Mouse (Mus musculus) G1E (cell line): ENCODE data around the gene Lbr. TPM values are rescaled to one million over a fixed set of nuclear protein-coding genes. Genes with fewer than 3 reads are reported as not detected.

Experiments
- ATAC-seq: 2 replicates; pipeline ENCODE4 v1.8.0; 2016; ENCODE audit warnings: mild to moderate bottlenecking; ENCODE audit not compliant: insufficient number of reproducible peaks, poor library complexity, low FRiP score, severe bottlenecking; ENCODE audit errors: extremely low read depth
- DNase-seq: peaks from one replicate; pipeline ENCODE4 v3.0.0; 2012; ENCODE audit warnings: low spot score
- H3K27me3 ChIP-seq: 2 replicates; pipeline ENCODE4 v1.6.1; 2012; ENCODE audit warnings: mild to moderate bottlenecking, low read length, inconsistent platforms; ENCODE audit not compliant: insufficient read depth
- H3K36me3 ChIP-seq: replicated peaks from 2 replicates; pipeline ENCODE3; 2012; ENCODE audit warnings: mild to moderate bottlenecking, inconsistent platforms
- H3K4me1 ChIP-seq: 2 replicates; pipeline ENCODE4 v1.6.1; 2012; ENCODE audit warnings: low read depth, low read length, inconsistent platforms, mixed read lengths; ENCODE audit not compliant: insufficient read depth
- H3K4me3 ChIP-seq: 2 replicates; pipeline ENCODE4 v1.5.1; 2012; ENCODE audit warnings: low read depth, mild to moderate bottlenecking, inconsistent platforms, low read length, moderate library complexity, mixed read lengths
- H3K9me3 ChIP-seq: replicated peaks from 2 replicates; pipeline ENCODE4 v1.6.1; 2012; ENCODE audit warnings: inconsistent platforms
- CTCF ChIP-seq: IDR thresholded peaks from 2 replicates; pipeline ENCODE4 v1.5.1; 2012; ENCODE audit warnings: low read depth, low read length, inconsistent platforms, mixed read lengths
- GATA1 ChIP-seq: IDR thresholded peaks from 2 replicates; pipeline ENCODE4 v1.6.1; 2012; ENCODE audit warnings: borderline replicate concordance, low read length, inconsistent platforms, mixed read lengths
- GATA2 ChIP-seq: IDR thresholded peaks from 2 replicates; pipeline ENCODE4 v1.6.1; 2012; ENCODE audit warnings: low read depth, low read length, inconsistent platforms, borderline replicate concordance
- POLR2AphosphoS5 ChIP-seq: IDR thresholded peaks from 2 replicates; pipeline ENCODE4 v1.6.1; 2012; ENCODE audit warnings: low read depth, low read length, inconsistent platforms; ENCODE audit not compliant: insufficient replicate concordance
- TAL1 ChIP-seq: conservative IDR thresholded peaks from 2 replicates; pipeline ENCODE4 v1.6.1; 2012; ENCODE audit warnings: low read depth, low read length, inconsistent platforms, mixed read lengths
- polyA plus RNA-seq: library from polyadenylated mRNA; stranded (reverse); fragments of >175 nt; gene quantifications from 2 replicates; pipeline ENCODE4 v1.2.3, GENCODE M21; 2012
- total RNA-seq, 2 experiments: library from RNA; stranded (forward) in 1 of 2; stranded (reverse) in 1 of 2; fragments of 200-1000 nt in 1 of 2; fragments of >200 nt in 1 of 2; fragmentation: Nextera tagmentation in 1 of 2; gene quantifications; 2 replicates each; pipeline ENCODE4 v1.2.3; 2014 to 2017

The Lbr gene
- total and polyA plus RNA-seq, 3 experiments = 85.4 to 265 (median 239) TPM

DNA sequence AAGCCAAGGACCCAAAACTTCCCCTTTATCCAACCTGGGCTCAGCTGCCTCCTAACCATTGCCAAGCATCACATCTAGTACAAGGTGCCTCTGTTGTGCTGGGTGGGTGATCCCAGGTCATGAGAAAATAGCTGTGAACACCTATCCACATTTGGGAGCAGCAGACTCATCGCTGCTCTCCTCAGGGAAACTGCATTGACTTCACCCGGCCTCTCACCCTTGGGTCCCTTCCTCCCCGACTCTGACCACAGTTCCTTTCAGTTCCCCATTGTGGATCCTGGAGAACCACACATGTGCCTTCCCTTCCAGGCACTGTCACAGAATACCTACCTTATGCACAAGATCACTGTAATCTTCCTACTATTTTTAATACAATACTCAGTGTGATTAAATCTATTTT, 2.9 kb upstream of the Lbr start:
- Histone ChIP-seq H3K27me3 (no peaks in the 10 kb centered on the region), H3K9me3 (no peaks in the 10 kb centered on the region), H3K36me3 (no peaks in the 10 kb centered on the region), H3K4me1 (peaks cover 30% of the 10 kb centered on the region), H3K4me3 (no peak overlapping the region)
- ATAC-seq (no peak), DNase-seq (no peak)
- TF ChIP-seq TAL1 (no peak), POLR2AphosphoS5 (no peak), GATA1 (no peak), GATA2 (no peak), CTCF (no peak)

DNA sequence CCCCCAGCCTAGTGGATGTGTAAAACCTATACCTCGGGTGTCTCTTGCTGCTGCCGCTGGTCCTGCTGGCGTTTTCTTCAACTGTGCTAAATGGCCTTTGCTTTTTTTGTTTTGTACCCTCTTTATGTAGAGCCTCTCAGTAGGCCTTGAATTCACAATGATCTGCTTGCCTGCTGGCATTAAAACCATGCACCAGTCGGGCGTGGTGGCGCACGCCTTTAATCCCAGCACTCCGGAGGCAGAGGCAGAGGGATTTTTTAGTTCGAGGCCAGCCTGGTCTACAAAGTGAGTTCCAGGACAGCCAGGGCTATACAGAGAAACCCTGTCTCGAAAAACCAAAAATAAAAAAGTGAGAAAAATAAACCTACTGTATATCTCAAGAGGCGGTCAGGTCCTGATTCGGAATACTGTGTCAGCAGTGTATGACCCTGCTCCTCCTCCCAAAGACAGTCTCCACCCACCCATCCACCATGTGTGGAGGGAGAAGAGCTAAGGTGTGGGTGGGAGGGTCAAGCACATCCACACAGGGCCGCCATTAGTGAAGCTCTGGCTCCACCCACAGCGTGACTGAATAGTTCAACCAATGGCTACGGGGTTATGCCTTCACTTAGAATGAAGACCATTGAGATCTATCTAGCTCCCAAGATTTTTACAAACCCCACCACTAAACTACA, 2.2 kb upstream of the Lbr start:
- peaks cover 2% of the 10 kb centered on the region for H3K36me3 ChIP-seq
- no peak overlapping the region for H3K4me3 ChIP-seq
- no peak for TF ChIP-seq GATA2
- no peak for TF ChIP-seq TAL1
- no peak for TF ChIP-seq POLR2AphosphoS5
- no peak for TF ChIP-seq GATA1
- no peak for TF ChIP-seq CTCF
- DNase-seq (no peak), ATAC-seq (no peak)
- peaks cover 31% of the 10 kb centered on the region for H3K4me1 ChIP-seq
- no peaks in the 10 kb centered on the region for H3K9me3 ChIP-seq
- no peaks in the 10 kb centered on the region for H3K27me3 ChIP-seq

DNA sequence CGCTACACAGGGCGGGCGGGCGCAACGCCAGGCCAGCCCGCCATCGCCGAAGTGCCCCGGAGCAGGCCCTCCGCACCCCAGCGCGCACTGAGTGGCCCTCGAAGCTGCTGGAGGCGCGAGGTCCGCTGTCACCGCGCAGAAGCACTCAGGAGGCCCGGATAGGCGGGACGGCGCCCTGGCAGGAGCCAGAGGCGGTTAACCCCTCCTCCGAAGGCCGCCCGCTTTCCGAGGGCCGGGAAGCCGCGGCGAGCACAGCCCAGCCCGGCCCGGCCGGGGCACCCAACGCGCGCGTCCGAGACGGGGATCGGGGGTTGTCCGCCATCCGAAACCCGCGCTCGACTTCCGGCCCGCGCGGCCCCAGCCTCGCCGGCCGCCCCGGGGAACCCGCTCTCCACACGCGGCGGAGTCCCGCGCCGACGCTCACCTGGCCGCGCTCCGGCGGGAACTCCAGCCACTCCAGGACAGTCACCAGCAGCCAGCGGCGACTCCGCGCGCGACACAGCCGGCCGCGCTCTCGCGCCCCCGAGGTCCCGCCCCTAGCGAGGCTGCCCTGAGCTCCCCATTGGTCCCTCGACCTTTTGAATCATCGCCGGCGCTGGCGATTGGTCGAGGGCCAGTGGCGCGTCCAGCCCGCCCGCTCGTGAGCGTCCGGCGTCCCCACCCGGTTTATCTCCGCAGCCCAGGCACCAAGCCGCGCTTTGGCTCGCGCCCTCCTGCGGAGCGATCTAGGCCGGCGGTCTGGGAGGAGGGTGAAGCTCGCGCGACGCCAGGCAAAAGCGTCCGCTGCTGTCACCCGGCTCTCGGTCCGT, 778 bp downstream of the Lbr start:
- H3K4me1 ChIP-seq = peaks cover 49% of the 10 kb centered on the region
- H3K4me3 ChIP-seq = peak overlapping the region; percentile 91
- H3K27me3 ChIP-seq = no peaks in the 10 kb centered on the region
- H3K36me3 ChIP-seq = peaks cover 26% of the 10 kb centered on the region
- TF ChIP-seq CTCF (no peak), GATA1 (no peak), GATA2 (no peak), POLR2AphosphoS5 (no peak), TAL1 (peak; percentile 70; the same call in 1 of the 2 replicates)
- peak; percentile 90 for ATAC-seq
- DNase-seq = peak; percentile 99
- no peaks in the 10 kb centered on the region for H3K9me3 ChIP-seq

DNA sequence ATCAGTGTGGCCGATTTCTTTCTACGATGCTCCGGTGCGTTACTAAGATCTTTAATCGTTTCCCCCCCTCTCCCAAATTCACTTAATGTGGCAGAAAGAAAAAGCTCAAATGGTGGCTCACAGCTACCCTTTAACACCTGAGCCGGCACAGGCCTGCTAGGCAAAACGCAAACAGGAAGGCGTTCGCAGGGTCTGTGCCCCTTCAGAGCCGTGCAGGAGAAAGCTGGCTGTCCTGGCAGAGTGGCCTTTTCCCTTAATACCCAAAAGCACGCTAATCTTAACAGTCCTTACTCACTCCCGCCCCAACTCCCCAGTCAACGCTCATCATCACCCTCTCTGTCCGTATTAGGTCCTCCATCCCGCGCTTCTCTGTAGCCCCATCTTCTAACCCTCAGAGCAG, 1.4 kb downstream of the Lbr start:
- H3K36me3 ChIP-seq = peaks cover 33% of the 10 kb centered on the region
- H3K9me3 ChIP-seq = no peaks in the 10 kb centered on the region
- peaks cover 49% of the 10 kb centered on the region for H3K4me1 ChIP-seq
- peak overlapping the region; percentile 91 for H3K4me3 ChIP-seq
- DNase-seq (no peak), ATAC-seq (no peak)
- no peaks in the 10 kb centered on the region for H3K27me3 ChIP-seq
- TF ChIP-seq CTCF (no peak), POLR2AphosphoS5 (no peak), TAL1 (no peak), GATA1 (no peak), GATA2 (no peak)

DNA sequence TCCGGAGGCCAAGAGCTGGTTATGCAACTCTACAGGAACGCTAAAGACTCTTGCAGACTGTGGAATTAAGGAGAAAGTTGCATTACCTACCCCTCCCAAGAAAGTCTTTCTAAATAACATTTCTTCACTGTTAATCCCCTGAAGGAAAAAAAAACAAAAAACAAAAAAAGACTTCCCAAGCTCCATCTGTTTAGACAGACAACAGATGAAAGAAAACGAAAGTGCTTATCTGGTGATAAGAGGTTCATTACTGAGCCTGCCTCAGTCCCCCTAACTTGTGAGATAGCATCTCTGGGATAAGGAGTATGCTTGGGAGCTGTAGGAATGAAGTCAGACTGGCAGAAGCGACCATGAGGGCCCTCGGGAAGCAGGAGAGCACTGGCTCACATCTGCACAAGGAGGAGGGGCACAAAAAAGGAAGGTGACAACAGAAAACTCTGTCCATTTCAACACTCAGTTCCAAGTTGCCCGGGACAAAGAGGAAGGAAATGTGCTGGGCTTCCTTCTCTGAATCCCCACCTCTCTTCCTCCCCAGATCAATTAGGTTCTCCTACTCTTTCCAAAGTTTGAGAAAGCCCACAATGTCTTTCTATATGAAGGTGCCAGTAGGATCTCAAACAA, 3.0 kb downstream of the Lbr start:
- H3K36me3 ChIP-seq = peaks cover 47% of the 10 kb centered on the region
- H3K4me1 ChIP-seq = peaks cover 46% of the 10 kb centered on the region
- no peak for ATAC-seq
- H3K27me3 ChIP-seq = no peaks in the 10 kb centered on the region
- H3K9me3 ChIP-seq = no peaks in the 10 kb centered on the region
- H3K4me3 ChIP-seq = peak overlapping the region; percentile 91; the same call in 1 of the 2 replicates
- peak; percentile 30 for DNase-seq
- no peak for TF ChIP-seq GATA2
- 0 out of 2 replicates have a peak, but pooled peaks have one; percentile 25 for TF ChIP-seq TAL1

DNA sequence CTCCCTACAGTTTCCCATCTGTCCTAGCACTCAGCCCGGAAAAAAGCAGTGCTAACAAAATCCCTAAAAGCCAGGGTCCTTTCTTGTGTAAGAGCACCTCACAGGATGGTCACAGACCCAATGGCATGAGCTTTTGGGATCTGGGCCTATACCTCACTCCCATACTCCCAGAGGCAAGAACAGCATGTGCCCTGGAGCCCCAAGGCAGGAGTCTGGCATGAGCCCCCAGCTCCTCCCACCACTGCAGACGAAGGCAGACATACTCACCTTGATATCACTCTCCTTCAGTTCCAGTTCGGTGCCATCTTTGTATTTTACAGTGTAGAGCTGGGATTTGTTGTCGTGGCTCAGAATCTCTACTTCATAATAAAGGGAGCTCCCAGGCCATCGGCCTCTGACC, 4.7 kb downstream of the Lbr start:
- H3K4me3 ChIP-seq = no peak overlapping the region; the same call in 1 of the 2 replicates
- ATAC-seq = no peak
- peaks cover 62% of the 10 kb centered on the region for H3K36me3 ChIP-seq

More for the DNA sequence above, 4.7 kb downstream of the Lbr start:
- H3K27me3 ChIP-seq = no peaks in the 10 kb centered on the region
- DNase-seq = no peak
- H3K4me1 ChIP-seq = peaks cover 39% of the 10 kb centered on the region
- H3K9me3 ChIP-seq = no peaks in the 10 kb centered on the region
- TF ChIP-seq CTCF (no peak), TAL1 (no peak), POLR2AphosphoS5 (no peak), GATA1 (no peak), GATA2 (no peak)
